Mouse (Mus musculus): Measurements from ENCODE around the gene Bves. TPM values are rescaled to one million over a fixed set of nuclear protein-coding genes. Genes with fewer than 3 reads are reported as not detected.

Gene Bves
- polyA plus RNA-seq, 1 experiment from 2014 or later = 7.8 TPM

Other genes starting within 250 kb of the Bves start
- gene Popdc3, start 157.7 kb upstream of the Bves start, polyA plus RNA-seq (2015; fragmentation: Nextera tagmentation; extraction: Ambion mirVana) = 1.6 and 1.9 TPM in 2 replicates
- gene Lin28b, start 150.6 kb downstream of the Bves start, polyA plus RNA-seq (2015; fragmentation: Nextera tagmentation; extraction: Ambion mirVana) = 1.6 and 1.7 TPM in 2 replicates
- gene Hace1, start 242.1 kb downstream of the Bves start, polyA plus RNA-seq (2015; fragmentation: Nextera tagmentation; extraction: Ambion mirVana) = 17.3 and 17.9 TPM in 2 replicates